Mouse (Mus musculus): ENCODE measurements at regions not wholly inside any gene's neighbourhood (a gene's known extent, or its start where the extent isn't known, plus 50 kb on each side); places are given as distances from the start of the nearest gene placed in this dataset.

- TF ChIP-seq CTCF (IDR thresholded peaks at IDR 0.05; ENCODE audit: borderline replicate concordance, extremely low read depth, insufficient read depth, insufficient read length) (no peak), POLR2A (IDR thresholded peaks at IDR 0.05; ENCODE audit: borderline replicate concordance, extremely low read depth, insufficient read depth, insufficient read length, poor library complexity, severe bottlenecking) (no peak)
These were observed 215.0 kb downstream of the Lpin1 start for GRCm38 (mm10) chr12:16395720-16396119.

Measured in brain, embryonic 14.5 days (tissue).